Mouse (Mus musculus) spleen, adult 18-20 months (tissue): ENCODE results near the gene Ptgr1.

Experiments used
- DNase-seq, 2 experiments: peaks; one replicate each; pipeline ENCODE4 v3.0.0; 2022; ENCODE audit warnings: mixed read lengths in 2 of 2

The Ptgr1 gene

DNA sequence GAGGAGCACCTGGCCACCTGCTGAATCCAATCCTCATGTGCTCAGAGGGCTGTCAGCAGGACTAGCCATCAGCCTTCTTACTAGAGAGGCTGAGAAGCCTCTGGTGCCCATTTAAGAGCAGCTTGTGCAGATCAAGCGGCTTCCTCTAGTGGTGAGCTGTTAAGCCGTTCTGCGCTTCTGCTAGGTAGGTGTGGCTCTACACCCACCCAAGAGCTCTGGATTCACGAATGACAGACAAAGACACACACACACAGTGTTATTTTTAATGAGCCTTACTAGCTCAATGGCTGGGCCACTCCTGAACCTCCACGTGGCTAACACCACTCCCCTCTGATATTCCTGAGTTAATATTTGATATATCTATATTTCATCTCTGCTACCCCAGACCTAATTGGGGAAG is 61.3 kb downstream of the Ptgr1 start:
- DNase-seq: no peak

DNA sequence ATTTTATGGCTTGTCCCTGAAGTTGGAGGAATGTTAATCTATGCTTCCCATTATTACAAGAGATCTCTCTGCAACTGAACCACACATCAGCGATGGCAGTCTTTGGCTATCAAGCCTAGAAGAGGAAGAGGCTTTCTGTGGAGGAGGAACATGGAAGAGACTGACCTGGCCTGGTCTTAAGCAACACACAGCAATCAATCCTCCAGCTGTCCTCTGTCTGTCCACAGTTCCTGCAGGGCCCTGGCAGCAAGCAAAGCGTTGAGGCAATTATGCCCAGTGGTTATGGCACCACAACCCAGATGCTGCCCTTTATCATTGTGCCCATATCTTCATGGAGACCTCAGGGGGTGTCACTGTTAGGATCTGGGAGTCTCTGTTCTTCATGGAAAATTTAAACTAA is 63.0 kb downstream of the Ptgr1 start:
- DNase-seq: no peak
